Mouse (Mus musculus): ENCODE measurements around the gene Mfsd9.

GRCm38 (mm10) chr1:40765521-40765920, 25.0 kb downstream of the Mfsd9 start:
- no peak for TF ChIP-seq CTCF (IDR thresholded peaks at IDR 0.05; ENCODE audit: extremely low read depth, insufficient read length, insufficient replicate concordance, low read depth, low read length)
- TF ChIP-seq POLR2A (IDR thresholded peaks at IDR 0.05; ENCODE audit: low read depth, low read length) = no peak
